Mouse (Mus musculus) right cerebral cortex, postnatal 10 days (tissue): Measurements from ENCODE around the gene Erbb4.

Experiments used
- DNase-seq, 2 experiments: peaks; one replicate each; pipeline ENCODE4 v3.0.0; 2021; ENCODE audit warnings: low spot score in 2 of 2

Erbb4 gene

GRCm38 (mm10) chr1:68570924-68571323 lies 536.9 kb downstream of the Erbb4 start:
- DNase-seq = no peak

DNA sequence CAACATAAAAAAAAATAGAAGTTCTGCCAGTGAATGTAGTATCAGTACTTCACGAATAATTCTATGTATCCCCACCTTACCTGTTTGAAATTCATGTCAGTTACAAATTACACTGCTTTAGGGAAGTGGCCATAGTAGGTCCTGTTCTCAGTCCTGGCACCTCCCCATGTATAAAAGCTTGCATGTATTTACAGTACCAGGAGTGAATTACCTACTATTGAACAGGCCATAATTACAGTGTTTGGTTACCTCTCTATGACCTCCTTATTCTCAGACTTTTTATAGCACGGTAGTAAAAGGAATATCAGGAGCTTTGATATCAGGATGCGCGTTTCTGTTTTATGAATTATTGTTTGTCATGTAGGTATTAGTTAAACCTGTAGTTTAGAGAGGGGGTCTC lies 564.9 kb downstream of the Erbb4 start:
- DNase-seq = no peak

- DNase-seq = no peak
These were observed 590.0 kb downstream of the Erbb4 start for GRCm38 (mm10) chr1:68517820-68518219.

- no peak for DNase-seq
These were observed 604.0 kb downstream of the Erbb4 start for GRCm38 (mm10) chr1:68503873-68504272.

DNA sequence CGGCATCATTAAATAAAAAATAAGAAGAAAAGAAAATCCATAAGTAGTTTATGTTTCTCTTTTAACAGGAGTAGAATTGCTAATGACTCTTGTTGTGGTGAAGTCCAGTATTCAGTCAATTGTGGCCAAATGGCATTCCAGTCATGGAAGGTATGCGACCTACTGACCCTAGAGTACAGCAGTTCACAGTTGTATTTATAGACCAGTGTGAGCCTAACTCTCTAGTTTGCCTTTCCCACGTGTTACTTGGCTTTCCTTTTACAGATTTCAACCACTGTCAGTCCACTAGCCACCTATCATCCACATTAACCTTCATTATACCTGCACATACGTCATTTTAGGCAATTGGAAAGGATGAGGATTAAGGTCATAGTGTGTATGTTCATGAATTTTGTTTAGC lies 606.3 kb downstream of the Erbb4 start:
- no peak for DNase-seq

DNA sequence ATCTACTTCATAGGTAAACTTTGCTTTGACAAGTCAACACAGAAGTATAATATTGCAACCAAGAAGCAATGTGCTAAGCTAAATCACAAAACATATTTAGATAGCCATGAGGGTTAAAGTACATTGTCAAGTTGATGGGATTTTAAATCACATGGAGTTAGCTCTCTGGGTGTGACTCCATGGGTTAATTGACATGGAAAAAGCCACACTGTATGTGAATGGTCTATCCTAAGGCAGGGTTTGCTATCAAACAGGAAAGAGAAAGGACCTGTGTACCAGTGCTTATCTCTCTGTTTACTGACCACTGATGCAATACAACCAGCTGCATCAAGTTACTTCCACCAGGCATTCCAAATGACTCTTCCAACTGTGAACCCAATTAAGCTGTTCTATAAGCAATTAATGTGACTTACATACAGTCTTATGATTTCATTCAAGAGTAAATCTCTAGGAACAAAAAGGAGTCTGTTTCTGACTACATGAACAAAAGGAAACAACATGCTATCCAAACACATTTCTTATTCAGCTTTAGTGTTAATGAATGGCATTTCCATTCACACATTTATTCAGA lies 641.4 kb downstream of the Erbb4 start:
- no peak for DNase-seq

DNA sequence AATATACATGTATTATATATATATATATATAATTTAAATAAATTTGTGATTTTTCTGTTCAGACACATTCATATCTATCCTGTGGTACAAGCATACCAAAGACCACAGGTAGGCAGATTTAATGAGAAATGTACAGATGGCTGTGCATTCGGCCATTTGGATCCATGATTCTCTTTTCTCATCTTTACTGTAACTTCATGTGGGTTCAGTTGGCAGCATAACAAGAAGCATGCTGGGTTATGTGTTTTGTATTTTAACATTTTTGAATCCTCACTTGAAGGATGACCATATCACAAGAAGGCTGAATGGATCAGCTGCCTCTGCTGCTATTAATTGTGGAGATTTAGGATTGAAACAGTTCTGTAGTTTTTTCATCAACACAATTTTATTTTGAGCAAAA lies 656.6 kb downstream of the Erbb4 start:
- no peak for DNase-seq

GRCm38 (mm10) chr1:68424336-68424983 lies 683.4 kb downstream of the Erbb4 start:
- DNase-seq = no peak

DNA sequence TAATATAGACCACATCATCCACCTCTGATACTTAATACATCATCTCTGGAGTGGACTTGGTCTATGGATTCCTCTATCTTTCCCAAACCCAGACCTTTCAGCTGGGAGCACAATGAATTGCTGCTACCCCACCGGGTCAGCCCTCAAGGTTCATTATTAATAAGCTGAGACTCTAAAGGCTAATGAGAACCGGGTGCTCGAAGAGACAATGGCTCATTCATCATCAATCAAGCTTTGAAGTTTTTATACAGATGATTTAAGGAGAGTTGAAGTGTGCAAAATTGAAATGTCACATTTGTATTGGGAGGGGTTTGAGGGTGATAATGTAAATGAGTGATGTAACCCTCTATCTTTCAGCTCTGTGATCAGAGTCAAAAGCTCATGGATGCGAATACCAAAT lies 706.7 kb downstream of the Erbb4 start:
- DNase-seq = no peak

DNA sequence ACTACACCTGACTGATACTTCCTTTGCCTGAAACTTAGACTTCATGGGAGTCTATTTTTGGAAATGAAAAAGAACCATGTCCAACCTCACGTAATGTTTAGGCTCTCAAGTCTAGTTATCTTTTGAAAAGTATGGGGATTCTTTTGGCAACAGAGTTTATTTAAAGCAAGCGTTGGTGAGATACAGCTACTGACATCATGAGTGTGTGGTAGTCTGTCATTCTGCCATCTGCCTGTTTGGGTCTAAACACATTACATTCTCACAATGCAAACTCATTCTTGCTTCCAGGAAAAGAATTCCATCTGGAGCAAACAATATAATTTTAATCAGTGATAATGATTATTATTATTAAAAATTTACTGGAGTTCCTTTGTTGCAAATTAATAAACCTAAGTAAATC lies 736.3 kb downstream of the Erbb4 start:
- no peak for DNase-seq

GRCm38 (mm10) chr1:68333714-68334113 lies 774.1 kb downstream of the Erbb4 start:
- DNase-seq = no peak

- DNase-seq = no peak
These were observed 802.0 kb downstream of the Erbb4 start for GRCm38 (mm10) chr1:68305813-68306212.

DNA sequence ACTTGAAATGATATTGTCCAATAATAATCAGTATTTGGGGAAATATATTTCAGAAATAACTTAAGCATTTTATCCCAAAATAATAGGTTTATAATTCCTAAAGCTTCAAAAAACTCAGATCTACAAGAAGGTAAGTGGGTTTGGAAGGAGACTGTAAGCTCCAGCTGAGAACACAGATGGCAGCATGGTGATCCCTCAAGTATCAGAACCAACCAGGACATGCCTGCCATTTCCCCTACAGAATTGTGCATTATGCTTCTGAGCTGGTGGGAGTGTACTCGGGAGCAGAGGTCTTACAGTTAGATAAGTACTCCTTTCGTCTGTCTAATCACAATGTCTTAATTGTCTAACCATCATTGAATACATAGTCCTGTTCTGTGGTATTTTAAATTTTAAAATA lies 823.4 kb downstream of the Erbb4 start:
- DNase-seq = no peak

DNA sequence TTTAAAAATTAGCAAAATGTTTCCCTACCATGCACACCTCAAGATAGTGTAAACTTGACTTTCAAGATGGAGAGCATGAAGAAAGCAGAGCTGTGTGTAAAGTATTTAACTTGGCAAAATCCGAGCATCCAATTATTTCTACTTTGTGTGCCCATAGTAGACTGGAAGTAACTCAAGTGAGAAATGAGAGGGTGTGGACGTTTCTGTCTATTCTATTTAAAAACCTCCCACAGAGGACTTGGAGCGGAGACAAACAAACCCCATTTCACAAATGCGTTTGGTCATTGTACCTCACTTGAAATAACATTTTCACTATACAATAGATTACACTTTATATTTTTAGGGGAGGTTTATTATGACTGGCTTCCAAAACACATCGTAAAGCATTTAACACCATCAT lies 832.0 kb downstream of the Erbb4 start:
- DNase-seq = no peak

- DNase-seq = no peak
These were observed 929.3 kb downstream of the Erbb4 start for GRCm38 (mm10) chr1:68178580-68178979.

DNA sequence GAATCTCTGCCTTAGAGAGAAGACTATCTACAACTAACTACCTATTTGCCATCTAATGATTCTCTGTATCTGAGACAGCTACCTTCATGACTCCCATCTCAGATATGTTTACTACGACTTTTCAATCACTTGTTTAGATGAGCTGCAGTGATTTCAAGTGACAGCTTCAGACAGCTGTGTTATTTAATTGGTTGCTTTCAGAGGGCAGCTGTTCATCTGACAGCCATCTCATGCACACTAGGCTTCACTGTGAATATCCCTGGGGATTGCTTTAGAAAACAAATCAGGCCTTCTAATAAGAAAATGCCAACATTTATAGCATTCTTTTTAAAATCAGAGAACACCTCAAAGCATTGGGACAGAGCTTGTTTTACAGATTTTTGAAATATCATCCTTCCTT lies 952.6 kb downstream of the Erbb4 start:
- no peak for DNase-seq

GRCm38 (mm10) chr1:68150572-68150971 lies 957.3 kb downstream of the Erbb4 start:
- no peak for DNase-seq

DNA sequence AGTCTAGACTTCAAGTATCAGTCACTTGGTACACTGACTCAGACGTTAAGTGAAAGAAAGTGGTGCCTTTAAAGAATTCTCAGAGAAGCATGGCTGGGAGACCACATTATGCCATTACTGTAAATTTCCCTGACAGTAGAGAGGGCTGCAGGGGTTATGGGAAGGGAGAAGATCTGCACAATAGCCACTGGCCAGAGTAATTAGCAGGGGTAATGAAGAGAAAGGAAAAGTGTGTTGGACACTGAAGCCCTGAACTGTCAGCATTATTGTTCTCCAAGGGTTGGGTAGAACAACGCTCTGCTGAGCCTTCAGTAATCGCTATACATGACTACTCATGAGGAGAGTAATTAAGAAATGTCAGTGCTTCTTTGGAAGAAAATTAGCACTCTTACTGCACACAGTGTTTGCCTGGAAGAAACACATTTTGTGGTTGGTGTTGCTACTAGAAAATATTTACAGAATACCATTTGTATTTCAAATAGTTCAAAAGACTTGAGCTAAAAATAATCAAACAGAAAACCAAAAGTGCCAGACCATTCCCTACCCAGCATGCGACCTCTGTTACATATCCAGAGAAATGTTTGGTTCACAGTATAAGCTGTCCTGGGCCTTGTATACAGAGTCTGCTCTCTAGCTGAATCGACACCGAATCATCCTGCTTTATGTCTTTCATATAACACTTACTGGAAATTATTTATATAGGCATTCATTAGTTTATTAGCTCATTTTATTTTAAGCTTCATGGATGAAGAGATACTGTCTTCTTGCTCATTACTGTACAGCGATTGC lies 965.1 kb downstream of the Erbb4 start:
- DNase-seq = no peak

- DNase-seq = no peak
These were observed 972.9 kb downstream of the Erbb4 start for GRCm38 (mm10) chr1:68134943-68135342.

GRCm38 (mm10) chr1:68134450-68134849 lies 973.4 kb downstream of the Erbb4 start:
- peak in 1 of 2 experiments; percentile 24 for DNase-seq

DNA sequence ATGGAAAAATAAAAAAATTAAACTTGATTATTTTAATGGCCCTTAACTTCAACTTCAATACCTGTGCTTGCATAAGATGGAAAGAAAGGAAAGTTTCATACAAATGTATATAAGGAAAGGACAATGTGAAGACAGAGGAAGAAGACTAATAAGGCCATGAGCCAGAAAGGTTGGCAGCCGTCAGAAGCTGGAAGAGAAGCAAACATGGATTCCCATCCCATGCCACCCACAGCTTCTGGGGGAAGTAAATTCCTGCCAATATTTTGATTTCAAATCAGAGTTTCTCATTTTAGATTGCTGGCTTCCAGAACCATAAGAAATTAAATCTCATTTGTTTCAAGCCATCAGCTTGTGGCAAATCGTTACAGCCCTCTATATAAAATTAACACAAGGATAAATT lies 984.3 kb downstream of the Erbb4 start:
- DNase-seq = no peak

GRCm38 (mm10) chr1:68120364-68120763 lies 987.5 kb downstream of the Erbb4 start:
- no peak for DNase-seq

DNA sequence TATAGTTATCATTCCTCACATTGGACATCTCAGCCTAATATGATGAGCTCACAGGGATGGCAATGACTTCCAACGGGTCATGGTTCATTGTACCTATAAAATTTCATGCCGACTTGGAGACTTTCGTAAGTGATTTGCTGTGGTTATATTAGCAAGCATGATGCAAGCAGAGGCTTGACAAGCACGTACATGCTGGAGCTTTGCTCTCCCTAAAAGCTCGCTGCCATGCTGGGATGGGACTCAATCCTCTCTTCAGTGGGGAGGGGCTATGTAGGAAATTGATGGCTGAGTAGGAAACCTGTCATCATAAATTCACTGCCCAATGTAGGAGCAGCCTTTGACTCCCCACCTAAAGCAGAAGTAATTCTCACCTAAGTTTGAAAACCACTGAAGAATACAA lies 992.1 kb downstream of the Erbb4 start:
- no peak for DNase-seq
